Mouse (Mus musculus) c-Kit-positive CD71-negative TER-119-negative erythroid progenitor cells, embryonic 14.5 days (primary cell): ENCODE results near the gene Adam34.
"Not testable (repeated sequence)": the region's sequence is repeated elsewhere in the genome, so short reads cannot be mapped to it uniquely, and the experiment has no call there.

Experiments used
- DNase-seq: peaks from one replicate; pipeline ENCODE4 v3.0.0-alpha.2; 2013; ENCODE audit warnings: low read depth

Gene Adam34

GRCm38 (mm10) chr8:43709949-43710348 is at the start of gene Adam34:
Gene Adam34 (minus strand): TSS chr8:43710049.
- no peak for DNase-seq

GRCm38 (mm10) chr8:43627176-43627575 is 82.7 kb downstream of the Adam34 start, which contains the start of gene Gm5346:
Gene Gm5346 (minus strand): TSS chr8:43627276.
- DNase-seq: no peak

- no peak for DNase-seq
Measured at GRCm38 (mm10) chr8:43616046-43616445, 93.8 kb downstream of the Adam34 start.

- DNase-seq: not testable (repeated sequence)
Measured at GRCm38 (mm10) chr8:43603657-43604056, 106.2 kb downstream of the Adam34 start.

GRCm38 (mm10) chr8:43603166-43603565 is 106.7 kb downstream of the Adam34 start:
- not testable (repeated sequence) for DNase-seq
